Mouse (Mus musculus) megakaryocyte, embryonic 14.5 days (primary cell): Measurements from ENCODE around the gene Crisp1. TPM values are rescaled to one million over a fixed set of nuclear protein-coding genes. Genes with fewer than 3 reads are reported as not detected.

Experiments
- H3K27me3 ChIP-seq: replicated peaks from 2 replicates; pipeline ENCODE3; 2012; ENCODE audit warnings: inconsistent platforms
- H3K36me3 ChIP-seq: replicated peaks from 2 replicates; pipeline ENCODE3; 2012; ENCODE audit warnings: low read length, inconsistent platforms, mixed read lengths
- H3K4me1 ChIP-seq: 2 replicates; pipeline ENCODE4 v1.6.1; 2012; ENCODE audit warnings: inconsistent platforms
- H3K4me3 ChIP-seq: replicated peaks from 2 replicates; pipeline ENCODE3; 2012; ENCODE audit warnings: moderate library complexity, mild to moderate bottlenecking, inconsistent platforms
- H3K9me3 ChIP-seq: 2 replicates; pipeline ENCODE4 v1.6.1; 2012; ENCODE audit warnings: inconsistent platforms
- FLI1 ChIP-seq: IDR thresholded peaks from 2 replicates; pipeline ENCODE4 v1.6.1; 2012; ENCODE audit warnings: low read length, inconsistent platforms, mixed read lengths
- GATA1 ChIP-seq: IDR thresholded peaks from 3 replicates; pipeline ENCODE4 v1.6.1; 2012; ENCODE audit warnings: mixed read lengths, low read length, inconsistent platforms, borderline replicate concordance
- polyA plus RNA-seq: library from polyadenylated mRNA; stranded (reverse); fragments of >175 nt; gene quantifications from 2 replicates; pipeline ENCODE4 v1.2.3, GENCODE M21; 2012; ENCODE audit warnings: low replicate concordance; ENCODE audit not compliant: insufficient read depth

Crisp1 gene
- polyA plus RNA-seq = not detected in 2 replicates

- Histone ChIP-seq H3K9me3 (no peaks in the 10 kb centered on the region), H3K36me3 (no peaks in the 10 kb centered on the region), H3K4me1 (no peaks in the 10 kb centered on the region; the same call in 1 of the 2 replicates), H3K27me3 (no peaks in the 10 kb centered on the region), H3K4me3 (no peak within 1 kb of the TSS)
- TF ChIP-seq FLI1 (no peak), GATA1 (no peak)
Observed at GRCm38 (mm10) chr17:40319062-40319461, at the start of gene Crisp1. Gene Crisp1 (minus strand): TSS chr17:40319207.

GRCm38 (mm10) chr17:40342497-40343009 is 23.5 kb upstream of the Crisp1 start:
- H3K4me3 ChIP-seq = no peak overlapping the region
- H3K9me3 ChIP-seq = no peaks in the 10 kb centered on the region
- no peaks in the 10 kb centered on the region for H3K36me3 ChIP-seq
- peaks cover 20% of the 10 kb centered on the region for H3K4me1 ChIP-seq
- TF ChIP-seq FLI1 = no peak
- no peak for TF ChIP-seq GATA1
- no peaks in the 10 kb centered on the region for H3K27me3 ChIP-seq

- Histone ChIP-seq H3K27me3 (no peaks in the 10 kb centered on the region), H3K4me3 (no peak overlapping the region), H3K36me3 (no peaks in the 10 kb centered on the region), H3K4me1 (no peaks in the 10 kb centered on the region), H3K9me3 (no peaks in the 10 kb centered on the region)
- TF ChIP-seq GATA1 = no peak
- TF ChIP-seq FLI1 = no peak
Observed at GRCm38 (mm10) chr17:40285435-40285834, 33.6 kb downstream of the Crisp1 start.

- Histone ChIP-seq H3K4me3 (no peak overlapping the region), H3K4me1 (peaks cover 12% of the 10 kb centered on the region; the same call in 1 of the 2 replicates), H3K27me3 (no peaks in the 10 kb centered on the region), H3K9me3 (no peaks in the 10 kb centered on the region), H3K36me3 (no peaks in the 10 kb centered on the region)
- TF ChIP-seq GATA1 (no peak), FLI1 (no peak)
Observed at GRCm38 (mm10) chr17:40275519-40275918, 43.5 kb downstream of the Crisp1 start.

GRCm38 (mm10) chr17:40274906-40275470 is 44.0 kb downstream of the Crisp1 start:
- H3K4me3 ChIP-seq = no peak overlapping the region
- TF ChIP-seq GATA1 (no peak), FLI1 (no peak)
- no peaks in the 10 kb centered on the region for H3K9me3 ChIP-seq
- H3K36me3 ChIP-seq = no peaks in the 10 kb centered on the region
- peaks cover 12% of the 10 kb centered on the region; the same call in 1 of the 2 replicates for H3K4me1 ChIP-seq
- no peaks in the 10 kb centered on the region for H3K27me3 ChIP-seq

- Histone ChIP-seq H3K36me3 (no peaks in the 10 kb centered on the region), H3K4me3 (no peak overlapping the region), H3K27me3 (no peaks in the 10 kb centered on the region), H3K4me1 (peaks cover 15% of the 10 kb centered on the region), H3K9me3 (no peaks in the 10 kb centered on the region)
- TF ChIP-seq FLI1 (no peak), GATA1 (no peak; the same call in 2 of the 3 replicates)
Observed at GRCm38 (mm10) chr17:40252487-40252886, 66.5 kb downstream of the Crisp1 start.

Other genes starting within 250 kb of the Crisp1 start
- not detected in 2 replicates for gene AC192777.2, start 223.8 kb downstream of the Crisp1 start, polyA plus RNA-seq
- not detected in 2 replicates for gene Pgk2, start 110.6 kb downstream of the Crisp1 start, polyA plus RNA-seq
- gene Crisp3, start 76.9 kb downstream of the Crisp1 start, polyA plus RNA-seq = not detected in 2 replicates
- gene Esp8, start 200.8 kb upstream of the Crisp1 start, polyA plus RNA-seq = not detected in 2 replicates
- not detected in 2 replicates for gene Esp6, start 242.3 kb upstream of the Crisp1 start, polyA plus RNA-seq